Comparison of ENCODE assay signal across 10 mouse cellular contexts in genomic region chr11:19822991-19823390, GRCm38 (mm10).
DNase-seq lines count a peak whose midpoint lies in the region; ATAC-seq lines count a peak whose summit lies in the region.
"Had no signal": no experiment of that assay in that cellular context is flagged by ENCODE, and none has a peak within 500 bp of the region (broad histone marks: within the 10 kb centered on the region; RNA-seq: fewer than 3 reads in every experiment).

No protein-coding gene starts in this region.

- H3K4me3 ChIP-seq in lung, embryonic 15.5 days, result no peak overlapping the region
- H3K4me3 ChIP-seq in hindbrain, embryonic 13.5 days, result no peak overlapping the region
- no peak overlapping the region for H3K4me3 ChIP-seq in midbrain, embryonic 16.5 days (ENCODE audit: low read depth, low read length)

- H3K4me2 ChIP-seq in lung, embryonic 15.5 days, result 0 out of 2 replicates have a peak overlapping the region, but pooled peaks have one; percentile 37
- no peak overlapping the region for H3K4me2 ChIP-seq in hindbrain, embryonic 13.5 days
- no peak overlapping the region for H3K4me2 ChIP-seq in midbrain, embryonic 16.5 days (ENCODE audit: low read length)
- H3K4me2 ChIP-seq: liver, embryonic 11.5 days had no signal

- 0 out of 2 replicates have a peak, but pooled peaks cover 6% of the 10 kb centered on the region for H3K4me1 ChIP-seq in lung, embryonic 15.5 days
- no peaks in the 10 kb centered on the region for H3K4me1 ChIP-seq in hindbrain, embryonic 13.5 days (replicated peaks)
- no peaks in the 10 kb centered on the region for H3K4me1 ChIP-seq in midbrain, embryonic 16.5 days (ENCODE audit: control insufficient read depth, insufficient read depth, low read length)

- no peaks in the 10 kb centered on the region for H3K9me3 ChIP-seq in lung, embryonic 15.5 days
- H3K9me3 ChIP-seq in hindbrain, embryonic 13.5 days, result no peaks in the 10 kb centered on the region
- H3K9me3 ChIP-seq in midbrain, embryonic 16.5 days (replicated peaks; ENCODE audit: control insufficient read depth, low read length, poor library complexity, severe bottlenecking), result no peaks in the 10 kb centered on the region

- peak; percentile 29 to 42 for DNase-seq in cerebellum, postnatal 14 days
- DNase-seq in lung, postnatal 14 days, result no peak
- no peak for DNase-seq in adrenal gland, adult 8-10 months
- DNase-seq in thymus, postnatal 36 days, result no peak
- DNase-seq: right cerebral cortex, postnatal 25 days had no signal

- H3K36me3 ChIP-seq in lung, embryonic 15.5 days, result no peaks in the 10 kb centered on the region
- no peaks in the 10 kb centered on the region for H3K36me3 ChIP-seq in hindbrain, embryonic 13.5 days
- no peaks in the 10 kb centered on the region for H3K36me3 ChIP-seq in midbrain, embryonic 16.5 days (ENCODE audit: control insufficient read depth, insufficient read depth, low read length)

- ATAC-seq in cerebellum, adult (ENCODE audit: insufficient number of reproducible peaks, low FRiP score, low TSS enrichment), result no peak
- no peak for ATAC-seq in lung, embryonic 15.5 days (ENCODE audit: borderline replicate concordance, extremely low read depth, low FRiP score, low TSS enrichment)
- ATAC-seq in hindbrain, embryonic 13.5 days (ENCODE audit: low FRiP score), result peak; percentile 52; the same call in 1 of the 2 replicates
- ATAC-seq in midbrain, embryonic 16.5 days, result peak; percentile 52; the same call in 1 of the 2 replicates

- no peaks in the 10 kb centered on the region for H3K27me3 ChIP-seq in lung, embryonic 15.5 days
- H3K27me3 ChIP-seq in hindbrain, embryonic 13.5 days, result no peaks in the 10 kb centered on the region
- H3K27me3 ChIP-seq in midbrain, embryonic 16.5 days (ENCODE audit: control insufficient read depth, insufficient read depth, low read depth, low read length), result no peaks in the 10 kb centered on the region

- no peak overlapping the region for H3K9ac ChIP-seq in lung, embryonic 15.5 days
- H3K9ac ChIP-seq in hindbrain, embryonic 13.5 days, result no peak overlapping the region; the same call in 1 of the 2 replicates
- no peak overlapping the region for H3K9ac ChIP-seq in midbrain, embryonic 16.5 days (ENCODE audit: low read depth, low read length)

- 75% methylated on average over 5 of the region's 5 CpGs for WGBS in lung, embryonic 15.5 days
- WGBS in hindbrain, embryonic 13.5 days, result 84% methylated on average over 5 of the region's 5 CpGs
- WGBS in midbrain, embryonic 16.5 days, result 77% methylated on average over 5 of the region's 5 CpGs

- H3K27ac ChIP-seq in lung, embryonic 15.5 days, result no peak overlapping the region
- no peak overlapping the region for H3K27ac ChIP-seq in hindbrain, embryonic 13.5 days
- no peak overlapping the region for H3K27ac ChIP-seq in midbrain, embryonic 16.5 days (ENCODE audit: low read length)

Comparison
In these comparisons a context has a peak if more than half of its experiments do, and no peak if none do; other contexts are left out.
1. DNase-seq: peak in cerebellum, postnatal 14 days (2 of 2); none in lung, postnatal 14 days (single experiment), adrenal gland, adult 8-10 months (single experiment) and thymus, postnatal 36 days (0 of 2).
2. ATAC-seq: peak in hindbrain, embryonic 13.5 days (single experiment) and midbrain, embryonic 16.5 days (single experiment); none in cerebellum, adult (single experiment) and lung, embryonic 15.5 days (single experiment).